Comparison of ENCODE assay signal across 23 mouse cellular contexts in the genomic region with DNA sequence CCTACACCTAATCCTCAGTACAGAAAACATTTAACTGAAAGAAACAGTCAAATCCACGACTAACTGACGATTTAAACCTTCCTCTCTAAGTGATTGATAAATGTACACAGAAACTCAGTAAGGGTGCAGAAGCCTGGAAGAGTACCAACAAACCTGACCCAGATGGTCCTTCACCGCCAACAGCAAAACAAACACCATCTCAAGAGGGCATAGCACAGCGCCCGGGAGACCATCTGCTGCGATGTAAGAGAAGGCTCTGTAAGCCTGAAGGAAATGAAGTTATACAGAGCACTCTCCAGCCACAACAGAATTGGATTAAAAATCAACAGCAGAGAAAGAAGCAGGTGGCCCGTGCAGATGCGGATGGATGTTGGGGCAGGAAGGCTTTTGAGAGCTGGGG. TPM values are rescaled to one million over a fixed set of nuclear protein-coding genes. Genes with fewer than 3 reads are reported as not detected.
DNase-seq lines count a peak whose midpoint lies in the region; ATAC-seq and TF ChIP-seq lines count a peak whose summit lies in the region.
"Had no signal": no experiment of that assay in that cellular context is flagged by ENCODE, and none has a peak within 500 bp of the region (broad histone marks: within the 10 kb centered on the region; RNA-seq: fewer than 3 reads in every experiment).

No protein-coding gene starts in this region.

- H3K4me3 ChIP-seq in hindbrain, postnatal 0 days (ENCODE audit: low read length) = no peak overlapping the region
- H3K4me3 ChIP-seq in hindbrain, embryonic 16.5 days (ENCODE audit: low read length) = no peak overlapping the region
- peak overlapping the region; percentile 61 for H3K4me3 ChIP-seq in testis, adult 2 months (ENCODE audit: control insufficient read depth, low read depth, low read length)
- no peak overlapping the region for H3K4me3 ChIP-seq in lung, embryonic 15.5 days
- H3K4me3 ChIP-seq: embryonic facial prominence, embryonic 15.5 days; gastrocnemius, adult 2 months; heart, embryonic 13.5 days; limb, embryonic 12.5 days; liver, embryonic 13.5 days; megakaryocyte, embryonic 14.5 days had no signal

- H3K4me1 ChIP-seq in hindbrain, postnatal 0 days (ENCODE audit: insufficient read depth, low read length) = no peaks in the 10 kb centered on the region
- H3K4me1 ChIP-seq in hindbrain, embryonic 16.5 days (ENCODE audit: control insufficient read depth, insufficient read depth, low read depth, low read length) = no peaks in the 10 kb centered on the region
- peaks cover 4% of the 10 kb centered on the region for H3K4me1 ChIP-seq in testis, adult 2 months (ENCODE audit: control insufficient read depth, insufficient read depth, low read length)
- H3K4me1 ChIP-seq in lung, embryonic 15.5 days = 0 out of 2 replicates have a peak, but pooled peaks cover 6% of the 10 kb centered on the region
- H3K4me1 ChIP-seq: heart, embryonic 13.5 days; liver, embryonic 13.5 days had no signal

- no peak overlapping the region for H3K4me2 ChIP-seq in hindbrain, postnatal 0 days (ENCODE audit: low read depth, low read length)
- no peak overlapping the region for H3K4me2 ChIP-seq in hindbrain, embryonic 16.5 days (ENCODE audit: low read length)
- no peak overlapping the region for H3K4me2 ChIP-seq in lung, embryonic 15.5 days
- H3K4me2 ChIP-seq: embryonic facial prominence, embryonic 15.5 days; heart, embryonic 13.5 days; limb, embryonic 12.5 days; liver, embryonic 13.5 days had no signal

- DNase-seq in hindbrain, postnatal 0 days (ENCODE audit: low spot score) = peak; percentile 58
- DNase-seq in testis, postnatal 10 days (ENCODE audit: low spot score) = no peak
- DNase-seq in spleen, postnatal 10 days (ENCODE audit: low spot score in 2 of 2) = no peak
- DNase-seq in kidney, postnatal 4 days = no peak
- DNase-seq: adrenal gland, adult 2 months; cerebellum, adult 18-20 months; gastrocnemius, adult 2 months; heart, postnatal 36 days; kidney, adult 8-10 months; kidney, postnatal 36 days; liver, embryonic 13.5 days; right cerebral cortex, adult 18-20 months had no signal

- no peak for TF ChIP-seq CTCF in hindbrain, postnatal 0 days (IDR thresholded peaks at IDR 0.05; ENCODE audit: low read depth)
- TF ChIP-seq CTCF in testis, adult 2 months (IDR thresholded peaks at IDR 0.05; ENCODE audit: control insufficient read depth, insufficient read depth, insufficient replicate concordance, low read depth, low read length) = no peak

- no peaks in the 10 kb centered on the region for H3K27me3 ChIP-seq in hindbrain, postnatal 0 days (ENCODE audit: insufficient read depth, low read length)
- no peaks in the 10 kb centered on the region; the same call in none of the 2 replicates for H3K27me3 ChIP-seq in hindbrain, embryonic 16.5 days (replicated peaks; ENCODE audit: control insufficient read depth, insufficient read depth, low read length)
- H3K27me3 ChIP-seq in testis, adult 2 months (ENCODE audit: control insufficient read depth, insufficient read depth, low read length) = no peaks in the 10 kb centered on the region
- H3K27me3 ChIP-seq in lung, embryonic 15.5 days = peaks cover 13% of the 10 kb centered on the region; the same call in 1 of the 2 replicates

- H3K9me3 ChIP-seq in hindbrain, postnatal 0 days (ENCODE audit: low read length) = no peaks in the 10 kb centered on the region
- no peaks in the 10 kb centered on the region for H3K9me3 ChIP-seq in hindbrain, embryonic 16.5 days (ENCODE audit: control insufficient read depth, low read length)
- no peaks in the 10 kb centered on the region for H3K9me3 ChIP-seq in lung, embryonic 15.5 days
- H3K9me3 ChIP-seq: embryonic facial prominence, embryonic 15.5 days; limb, embryonic 12.5 days; liver, embryonic 13.5 days had no signal

- H3K27ac ChIP-seq in hindbrain, postnatal 0 days = no peak overlapping the region
- no peak overlapping the region for H3K27ac ChIP-seq in hindbrain, embryonic 16.5 days (ENCODE audit: low read depth, low read length)
- H3K27ac ChIP-seq in testis, adult 2 months (ENCODE audit: control insufficient read depth, insufficient read depth, low read depth, low read length) = no peak overlapping the region
- H3K27ac ChIP-seq in lung, embryonic 15.5 days = peak overlapping the region; percentile 66
- H3K27ac ChIP-seq: embryonic facial prominence, embryonic 15.5 days; gastrocnemius, adult 2 months; heart, embryonic 13.5 days; limb, embryonic 12.5 days; liver, embryonic 13.5 days had no signal

- ATAC-seq in hindbrain, postnatal 0 days = no peak
- no peak for ATAC-seq in hindbrain, embryonic 16.5 days
- no peak; the same call in 1 of the 2 replicates for ATAC-seq in lung, embryonic 15.5 days (ENCODE audit: borderline replicate concordance, extremely low read depth, low FRiP score, low TSS enrichment)

- no peak overlapping the region for H3K9ac ChIP-seq in hindbrain, postnatal 0 days (replicated peaks; ENCODE audit: low read length)
- no peak overlapping the region for H3K9ac ChIP-seq in hindbrain, embryonic 16.5 days (ENCODE audit: low read depth, low read length)
- H3K9ac ChIP-seq in lung, embryonic 15.5 days = no peak overlapping the region
- H3K9ac ChIP-seq: embryonic facial prominence, embryonic 15.5 days; heart, embryonic 13.5 days; limb, embryonic 12.5 days; liver, embryonic 13.5 days had no signal

- H3K36me3 ChIP-seq in hindbrain, postnatal 0 days (ENCODE audit: insufficient read depth, low read length) = no peaks in the 10 kb centered on the region
- no peaks in the 10 kb centered on the region for H3K36me3 ChIP-seq in hindbrain, embryonic 16.5 days (ENCODE audit: control insufficient read depth, insufficient read depth, low read length)
- no peaks in the 10 kb centered on the region for H3K36me3 ChIP-seq in testis, adult 2 months (ENCODE audit: control insufficient read depth, insufficient read depth, low read length)
- no peaks in the 10 kb centered on the region for H3K36me3 ChIP-seq in lung, embryonic 15.5 days
- H3K36me3 ChIP-seq: embryonic facial prominence, embryonic 15.5 days; G1E; heart, embryonic 13.5 days; limb, embryonic 12.5 days; liver, embryonic 13.5 days had no signal

- 29% methylated on average over 8 of the region's 8 CpGs for whole genome bisulfite sequencing in hindbrain, postnatal 0 days
- WGBS in hindbrain, embryonic 16.5 days = 34% methylated on average over 8 of the region's 8 CpGs
- WGBS in lung, embryonic 15.5 days = 39% methylated on average over 8 of the region's 8 CpGs

- no peak for TF ChIP-seq POLR2A in testis, adult 2 months (IDR thresholded peaks at IDR 0.05; ENCODE audit: control insufficient read depth, low read depth, low read length)

RNA-seq across cellular contexts. Expression of a gene that starts 9.4 kb away (rescaled TPM):
- total RNA-seq in hindbrain, postnatal 0 days (2014; rRNA removed) = not detected in 2 replicates
- not detected in 2 replicates for polyA plus RNA-seq in hindbrain, postnatal 0 days (2015; fragmentation: Nextera tagmentation; extraction: Ambion mirVana)
- polyA plus RNA-seq in hindbrain, embryonic 16.5 days (2015; fragmentation: Nextera tagmentation; extraction: Ambion mirVana) = not detected in 2 replicates
- polyA plus RNA-seq in testis, adult 2 months (2012; rRNA removed) = 0.42 and 0.73 TPM in 2 replicates
- 0.26 and 0.61 TPM in 2 replicates for polyA plus RNA-seq in lung, embryonic 15.5 days (2015; fragmentation: Nextera tagmentation; extraction: Ambion mirVana)
- total RNA-seq: adrenal gland, adult 2 months; gastrocnemius, adult 2 months; granulocyte monocyte progenitor cell, adult 5-6 weeks; heart, postnatal 36 days; layer of hippocampus, postnatal 10 days; neutrophil, adult 5-6 weeks had no signal
- polyA plus RNA-seq: adrenal gland, adult 2 months; heart, embryonic 13.5 days; limb, embryonic 12.5 days; liver, embryonic 13.5 days had no signal

RNA-seq across cellular contexts. Expression of a gene that starts 9.9 kb away (rescaled TPM):
- total RNA-seq in hindbrain, postnatal 0 days (2014; rRNA removed) = 249 and 259 TPM in 2 replicates
- 455 and 488 TPM in 2 replicates for polyA plus RNA-seq in hindbrain, postnatal 0 days (2015; fragmentation: Nextera tagmentation; extraction: Ambion mirVana)
- 478 and 542 TPM in 2 replicates for polyA plus RNA-seq in hindbrain, embryonic 16.5 days (2015; fragmentation: Nextera tagmentation; extraction: Ambion mirVana)
- 685 and 754 TPM in 2 replicates for polyA plus RNA-seq in testis, adult 2 months (2012; rRNA removed)
- polyA plus RNA-seq in lung, embryonic 15.5 days (2015; fragmentation: Nextera tagmentation; extraction: Ambion mirVana) = 67.6 and 72.5 TPM in 2 replicates

RNA-seq across cellular contexts. Expression of a gene that starts 15.9 kb away (rescaled TPM):
- 0.47 and 1.4 TPM in 2 replicates for total RNA-seq in hindbrain, postnatal 0 days (2014; rRNA removed)
- polyA plus RNA-seq in hindbrain, postnatal 0 days (2015; fragmentation: Nextera tagmentation; extraction: Ambion mirVana) = 0.71 and 0.79 TPM in 2 replicates
- polyA plus RNA-seq in hindbrain, embryonic 16.5 days (2015; fragmentation: Nextera tagmentation; extraction: Ambion mirVana) = 0.34 and 0.46 TPM in 2 replicates
- polyA plus RNA-seq in testis, adult 2 months (2012; rRNA removed) = 84.1 and 87.1 TPM in 2 replicates
- 11.4 and 13.4 TPM in 2 replicates for polyA plus RNA-seq in lung, embryonic 15.5 days (2015; fragmentation: Nextera tagmentation; extraction: Ambion mirVana)
- total RNA-seq: granulocyte monocyte progenitor cell, adult 5-6 weeks had no signal

RNA-seq across cellular contexts. Expression of a gene that starts 52.3 kb away (rescaled TPM):
- total RNA-seq in hindbrain, postnatal 0 days (2014; rRNA removed) = 0.22 and 1.6 TPM in 2 replicates
- polyA plus RNA-seq in hindbrain, postnatal 0 days (2015; fragmentation: Nextera tagmentation; extraction: Ambion mirVana) = 0.48 and 0.62 TPM in 2 replicates
- 0.80 and 1.1 TPM in 2 replicates for polyA plus RNA-seq in hindbrain, embryonic 16.5 days (2015; fragmentation: Nextera tagmentation; extraction: Ambion mirVana)
- 1.2 and 1.5 TPM in 2 replicates for polyA plus RNA-seq in testis, adult 2 months (2012; rRNA removed)
- polyA plus RNA-seq in lung, embryonic 15.5 days (2015; fragmentation: Nextera tagmentation; extraction: Ambion mirVana) = 1.1 and 1.5 TPM in 2 replicates
- total RNA-seq: G1E; granulocyte monocyte progenitor cell, adult 5-6 weeks had no signal
- polyA plus RNA-seq: G1E had no signal
